Mouse (Mus musculus) thymus, adult 18-20 months (tissue): ENCODE data around the gene Lima1.
"Not testable (repeated sequence)": the region's sequence is repeated elsewhere in the genome, so short reads cannot be mapped to it uniquely, and the experiment has no call there.

Source experiments
- DNase-seq, 2 experiments: peaks; one replicate each; pipeline ENCODE4 v3.0.0; 2022; ENCODE audit warnings: mixed read lengths in 2 of 2

The Lima1 gene

GRCm38 (mm10) chr15:99875334-99875869, at the start of gene Lima1:
Gene Lima1, minus strand, starts transcription at chr15:99875456.
- DNase-seq, result peak; percentile 65 to 71

- no peak for DNase-seq
Observed at GRCm38 (mm10) chr15:99919601-99920158, 44.4 kb upstream of the Lima1 start.

- DNase-seq, result no peak
Observed at GRCm38 (mm10) chr15:99917264-99917663, 42.0 kb upstream of the Lima1 start.

- DNase-seq, result no peak
Observed at GRCm38 (mm10) chr15:99914613-99915012, 39.4 kb upstream of the Lima1 start.

DNA sequence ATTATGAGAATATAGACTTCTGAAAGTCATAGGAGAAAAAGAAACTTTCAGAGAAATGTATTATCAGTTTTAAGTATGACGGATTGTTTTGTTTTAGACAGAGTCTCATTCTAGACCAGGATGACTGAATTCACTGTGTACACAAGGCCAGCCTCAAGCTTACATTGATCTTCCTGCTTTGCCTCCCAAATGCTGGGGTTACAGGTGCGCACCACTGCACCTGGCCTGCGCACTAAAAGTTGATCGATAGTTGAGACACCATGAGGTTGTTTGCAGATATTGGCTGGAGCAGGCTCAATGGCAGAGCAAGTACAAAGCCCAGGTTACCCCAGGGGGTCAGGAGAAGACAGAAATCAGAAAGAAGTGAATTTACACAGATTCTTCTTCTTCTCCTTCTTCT, 36.5 kb upstream of the Lima1 start:
- no peak for DNase-seq

DNA sequence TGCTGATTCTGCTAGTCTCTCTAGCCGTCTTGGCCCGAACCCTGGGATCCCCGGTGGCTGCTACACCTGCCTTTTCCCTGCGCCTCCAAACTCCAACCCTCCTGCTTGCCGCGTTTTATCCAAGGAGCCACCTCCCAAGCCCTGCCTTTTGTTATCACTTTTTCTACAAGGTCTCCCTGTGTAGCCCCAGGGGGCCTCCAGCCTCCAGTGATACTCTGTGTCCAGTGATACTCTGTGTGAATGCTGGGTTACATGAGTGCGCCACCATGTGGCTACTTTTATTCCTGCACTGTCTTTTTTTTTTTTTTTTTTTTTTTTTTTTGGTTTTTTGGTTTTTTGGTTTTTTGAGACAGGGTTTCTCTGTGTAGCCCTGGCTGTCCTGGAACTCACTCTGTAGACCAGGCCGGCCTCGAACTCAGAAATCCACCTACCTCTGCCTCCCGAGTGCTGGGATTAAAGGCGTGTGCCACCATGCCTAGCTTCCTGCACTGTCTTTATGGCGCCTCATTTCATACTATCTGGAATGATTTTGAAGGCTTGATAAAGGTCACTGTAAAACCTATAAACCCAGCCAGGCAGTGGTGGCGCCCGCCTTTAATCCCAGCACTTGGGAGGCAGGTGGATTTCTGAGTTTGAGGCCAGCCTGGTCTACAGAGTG, 34.2 kb upstream of the Lima1 start:
- DNase-seq, result not testable (repeated sequence)

- no peak for DNase-seq
Observed at GRCm38 (mm10) chr15:99907514-99907913, 32.3 kb upstream of the Lima1 start.

DNA sequence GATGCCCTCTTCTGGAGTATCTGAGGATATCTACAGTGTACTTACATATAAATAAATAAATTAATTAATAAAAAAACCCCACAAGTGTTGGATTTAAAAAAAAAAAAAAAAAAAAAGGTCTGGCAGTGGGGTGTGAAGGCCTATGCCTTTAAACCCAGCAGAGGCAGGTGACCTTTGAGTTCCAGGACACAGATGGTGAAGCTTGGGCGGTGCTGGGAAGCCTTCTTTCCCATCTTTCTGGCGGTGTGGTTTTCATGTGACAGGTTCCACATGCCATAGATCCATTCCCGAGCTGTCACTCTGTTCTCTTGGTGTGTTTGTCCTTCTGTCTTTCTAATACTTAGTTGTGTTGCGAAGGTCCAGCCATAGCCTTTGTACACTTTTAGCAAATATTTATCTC, 31.8 kb upstream of the Lima1 start:
- no peak for DNase-seq

DNA sequence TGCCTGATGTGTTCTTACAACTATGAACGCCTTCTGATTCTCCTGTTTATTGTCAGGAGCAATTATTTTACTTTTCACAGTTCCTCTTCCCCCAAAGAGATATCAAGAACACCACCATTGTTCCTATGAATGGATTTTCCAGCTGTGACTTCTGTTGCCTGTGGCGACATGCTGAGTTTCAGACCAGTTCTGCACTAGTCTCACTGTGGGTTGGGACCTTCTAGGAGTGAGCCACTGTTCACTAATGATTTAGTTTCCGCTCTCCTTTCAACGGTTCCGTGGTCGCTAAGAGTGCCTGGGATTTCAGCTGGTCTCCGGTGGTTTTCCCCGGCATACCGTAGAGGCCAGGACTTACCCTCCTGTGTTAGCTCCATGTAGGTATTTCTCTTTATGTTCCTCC, 29.6 kb upstream of the Lima1 start:
- DNase-seq, result no peak

GRCm38 (mm10) chr15:99904333-99904732, 29.1 kb upstream of the Lima1 start:
- DNase-seq, result no peak

DNA sequence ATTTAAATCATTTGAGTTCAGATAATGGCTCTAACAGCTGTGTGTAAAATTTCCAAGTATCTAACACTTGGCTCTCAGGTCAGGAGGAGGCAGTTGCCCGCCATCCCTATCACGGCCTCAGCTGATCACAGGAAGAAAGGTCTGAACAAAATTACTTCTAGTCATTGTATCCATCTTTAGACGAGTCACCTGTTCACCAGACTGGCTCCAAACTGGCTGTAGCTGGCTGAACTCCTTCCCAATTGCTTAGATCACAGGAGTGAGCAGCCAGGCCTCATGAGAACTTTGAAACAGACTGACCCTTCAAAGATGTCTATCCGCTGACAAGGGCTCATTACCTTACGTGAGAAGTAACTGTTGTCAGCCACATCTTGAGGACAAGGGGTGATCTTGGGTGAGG, 28.0 kb upstream of the Lima1 start:
- no peak for DNase-seq

DNA sequence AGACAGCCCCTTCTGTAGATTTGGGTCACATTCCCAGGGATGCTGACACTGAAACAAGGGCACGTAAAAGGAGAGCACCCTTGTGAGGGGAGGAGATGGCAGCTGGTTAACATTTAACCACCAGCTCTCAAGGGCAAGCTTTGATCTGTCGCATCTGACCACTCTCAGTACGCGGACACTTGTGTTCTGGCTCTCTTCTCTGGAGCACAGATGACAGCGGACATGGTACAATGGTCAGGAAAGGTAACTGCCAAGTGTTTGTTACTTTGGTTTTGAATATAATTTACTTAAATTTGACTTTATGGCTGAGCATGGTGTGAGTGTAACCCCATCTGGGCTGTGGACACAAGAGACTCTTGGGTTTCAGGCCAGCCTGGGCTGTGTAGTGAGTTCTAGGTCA, 27.5 kb upstream of the Lima1 start:
- DNase-seq, result no peak

GRCm38 (mm10) chr15:99896621-99897020, 21.4 kb upstream of the Lima1 start:
- DNase-seq, result no peak

GRCm38 (mm10) chr15:99891355-99891754, 16.1 kb upstream of the Lima1 start:
- no peak for DNase-seq

DNA sequence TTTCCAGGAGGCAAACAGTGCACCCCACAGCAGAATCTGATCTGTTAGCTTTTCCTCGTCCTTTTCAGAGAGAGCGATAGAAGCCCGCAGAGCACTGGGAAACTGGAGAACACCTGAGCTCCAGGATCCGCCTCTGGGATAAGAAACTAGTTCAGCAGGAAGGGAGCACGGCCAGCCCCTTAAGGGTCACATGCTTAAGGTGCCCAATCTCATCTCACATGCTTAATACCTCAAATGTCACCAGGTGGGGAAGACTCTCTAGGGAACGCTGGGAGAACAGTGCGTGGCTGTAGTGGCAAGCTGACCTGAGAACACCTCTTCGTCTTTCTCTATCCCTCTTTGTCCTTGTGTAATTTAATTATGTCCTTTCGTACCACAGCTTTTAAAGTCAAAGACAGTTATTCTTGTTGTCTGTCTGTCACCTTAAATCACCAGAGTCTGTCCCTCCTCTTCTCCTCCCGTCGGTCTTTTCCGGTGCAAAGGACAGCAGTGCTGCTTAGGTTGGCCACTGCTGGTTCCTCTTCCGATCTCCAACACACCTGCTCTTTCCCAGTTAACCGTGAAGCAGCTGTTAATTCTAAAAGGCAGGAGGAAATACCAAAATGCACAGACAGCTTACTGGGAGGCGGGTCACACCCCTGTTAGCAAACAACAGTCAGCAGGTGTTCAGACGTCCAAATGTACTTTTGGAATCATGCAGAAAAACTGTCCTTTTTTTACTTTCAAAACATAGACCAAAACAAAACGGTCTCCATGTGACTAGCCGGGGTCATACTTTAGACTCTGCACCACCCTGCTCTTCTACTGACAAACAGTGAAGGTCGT, 15.4 kb upstream of the Lima1 start:
- peak in 1 of 2 experiments; percentile 4 for DNase-seq

- DNase-seq, result no peak
Observed at GRCm38 (mm10) chr15:99889275-99889874, 14.1 kb upstream of the Lima1 start.

DNA sequence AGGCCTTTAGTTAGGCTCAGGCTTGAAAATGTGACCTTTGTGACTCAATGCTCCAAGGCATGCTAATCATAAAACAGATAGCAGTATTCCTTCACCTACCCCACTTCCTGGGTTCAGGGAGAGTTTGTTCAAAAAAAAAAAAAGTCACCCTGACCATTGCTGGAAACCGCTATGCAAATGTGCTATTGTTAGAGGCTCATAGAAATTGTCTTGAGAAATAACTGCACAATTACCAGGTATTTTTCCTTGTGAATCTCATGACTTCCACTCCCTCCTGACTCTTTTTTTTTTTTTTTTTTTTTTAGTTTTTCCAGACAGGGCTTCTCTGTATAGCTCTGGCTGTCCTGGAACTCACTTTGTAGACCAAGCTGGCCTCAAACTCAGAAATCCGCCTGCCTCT, 11.9 kb upstream of the Lima1 start:
- not testable (repeated sequence) for DNase-seq

DNA sequence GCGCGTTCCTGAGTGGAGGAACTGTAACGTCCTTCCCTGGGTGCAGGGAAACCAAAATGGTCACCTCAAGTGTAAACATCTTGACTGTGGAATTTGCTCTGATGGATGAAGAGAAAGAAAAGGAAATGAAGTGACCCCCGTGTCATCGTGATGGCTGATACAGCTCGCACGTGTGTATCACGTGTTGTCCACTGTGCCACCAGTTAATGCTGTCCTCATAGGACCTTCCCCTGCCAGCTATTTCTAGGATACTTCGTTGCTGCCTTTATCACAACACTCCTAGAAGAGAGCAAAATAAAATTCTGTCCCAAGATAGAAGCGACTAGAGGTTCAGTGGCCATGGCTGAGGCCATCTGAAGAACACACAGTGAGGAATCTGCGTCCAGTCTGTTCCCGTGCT, 8.8 kb upstream of the Lima1 start:
- no peak for DNase-seq

GRCm38 (mm10) chr15:99878541-99878940, 3.3 kb upstream of the Lima1 start:
- no peak for DNase-seq

GRCm38 (mm10) chr15:99874612-99875333, 483 bp downstream of the Lima1 start:
- DNase-seq, result no peak

- no peak for DNase-seq
Observed at GRCm38 (mm10) chr15:99872543-99872942, 2.7 kb downstream of the Lima1 start.

GRCm38 (mm10) chr15:99867654-99868053, 7.6 kb downstream of the Lima1 start:
- no peak for DNase-seq
